Mouse (Mus musculus) lung, adult 2 months (tissue): ENCODE data around the gene Gtf3c1.

Experiments
- CTCF ChIP-seq: fragments of 200-500 bp; IDR thresholded peaks from 2 replicates; pipeline ENCODE4 v1.5.1; 2011; ENCODE audit warnings: mild to moderate bottlenecking, low read length, control low read depth; ENCODE audit not compliant: insufficient read depth
- POLR2A ChIP-seq: fragments of 200-500 bp; IDR thresholded peaks from 2 replicates; pipeline ENCODE4 v1.6.1; 2011; ENCODE audit warnings: low read depth, mild to moderate bottlenecking, control low read depth, low read length, borderline replicate concordance; ENCODE audit errors: extremely low read depth

- TF ChIP-seq CTCF (no peak), POLR2A (no peak)
These were observed 84.6 kb downstream of the Gtf3c1 start for GRCm38 (mm10) chr7:125622741-125623685.
